Mouse (Mus musculus): ENCODE data around the gene Bace1.
"Not testable (repeated sequence)": the region's sequence is repeated elsewhere in the genome, so short reads cannot be mapped to it uniquely, and the experiment has no call there.

Gene Bace1

DNA sequence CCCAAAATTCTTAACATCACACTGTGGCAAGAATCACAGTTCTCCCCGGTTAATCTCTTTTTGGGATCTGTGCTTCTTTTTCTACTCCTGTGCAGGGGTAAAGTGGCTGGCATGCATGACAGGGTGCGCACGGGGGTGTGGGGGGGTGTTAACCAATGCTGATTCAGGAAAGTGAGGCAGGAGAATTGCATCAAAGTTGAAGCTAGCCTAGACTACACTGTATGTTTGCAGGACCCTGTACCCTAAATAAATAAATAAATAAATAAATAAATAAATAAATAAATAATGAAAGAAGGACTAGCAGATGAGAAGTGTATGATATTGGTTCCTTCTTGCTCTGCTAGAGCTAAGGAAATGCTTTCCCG, 329 bp upstream of the Bace1 start:
- CTCF ChIA-PET: no interaction called here

- CTCF ChIA-PET: interaction anchor here (0.5 kb wide), 1 partner anchor 322 kb away, joined by 3 read pairs; no protein-coding TSS in a partner anchor
Measured at GRCm38 (mm10) chr9:45839139-45839981, 980 bp downstream of the Bace1 start.

GRCm38 (mm10) chr9:45839982-45840300, 1.6 kb downstream of the Bace1 start:
- CTCF ChIA-PET: interaction anchor here (0.5 to 0.7 kb wide), 2 partner anchors 322 to 349 kb away, joined by 3 read pairs; no protein-coding TSS in a partner anchor

DNA sequence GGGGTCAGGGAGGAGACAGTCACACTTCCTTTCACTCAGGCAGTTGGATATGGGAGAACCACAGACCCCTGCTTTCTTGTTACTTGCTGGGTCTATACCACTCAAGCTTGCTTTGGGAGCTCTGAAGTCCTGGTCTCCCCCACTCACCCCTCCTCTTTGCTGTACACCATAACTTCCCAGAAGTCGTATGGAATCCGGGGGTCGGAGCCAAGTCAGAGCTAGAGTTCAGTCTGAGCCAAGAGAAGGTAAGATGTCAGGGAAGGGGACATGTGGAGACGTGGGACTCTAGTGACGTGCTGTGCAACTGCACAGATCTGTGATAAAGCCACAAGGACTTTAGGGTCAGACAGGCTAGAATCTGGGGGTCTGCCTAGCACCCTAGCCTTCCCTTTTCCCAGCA, 2.0 kb downstream of the Bace1 start:
- CTCF ChIA-PET: interaction anchor here (0.7 kb wide), 1 partner anchor 349 kb away, joined by 3 read pairs; no protein-coding TSS in a partner anchor

- CTCF ChIA-PET: no interaction called here
Measured at GRCm38 (mm10) chr9:45841458-45841857, 3.1 kb downstream of the Bace1 start.

- CTCF ChIA-PET: no interaction called here
Measured at GRCm38 (mm10) chr9:45843007-45843406, 4.6 kb downstream of the Bace1 start.

GRCm38 (mm10) chr9:45843780-45844179, 5.4 kb downstream of the Bace1 start:
- CTCF ChIA-PET: no interaction called here

GRCm38 (mm10) chr9:45845541-45845940, 7.2 kb downstream of the Bace1 start:
- CTCF ChIA-PET: no interaction called here

DNA sequence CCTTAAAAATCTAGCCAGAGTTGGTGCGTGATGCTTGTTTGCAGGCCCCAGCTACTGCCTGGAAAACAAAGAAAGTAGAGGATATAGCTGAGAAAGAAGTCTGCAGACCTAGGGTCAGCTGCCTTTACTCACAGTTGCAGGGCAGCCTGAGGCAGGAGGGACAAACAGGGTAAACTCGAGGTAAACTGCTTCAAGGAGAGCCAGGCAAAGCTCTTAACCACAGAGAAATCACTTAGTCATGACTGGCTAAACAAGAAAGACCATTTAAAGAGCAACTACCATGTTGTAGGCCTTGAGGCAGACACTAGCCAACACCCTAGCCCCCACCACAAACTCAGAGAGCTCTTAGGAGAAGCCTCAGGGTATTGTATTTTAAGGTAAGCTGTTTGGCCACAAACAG, 7.8 kb downstream of the Bace1 start:
- CTCF ChIA-PET: not testable (repeated sequence)

DNA sequence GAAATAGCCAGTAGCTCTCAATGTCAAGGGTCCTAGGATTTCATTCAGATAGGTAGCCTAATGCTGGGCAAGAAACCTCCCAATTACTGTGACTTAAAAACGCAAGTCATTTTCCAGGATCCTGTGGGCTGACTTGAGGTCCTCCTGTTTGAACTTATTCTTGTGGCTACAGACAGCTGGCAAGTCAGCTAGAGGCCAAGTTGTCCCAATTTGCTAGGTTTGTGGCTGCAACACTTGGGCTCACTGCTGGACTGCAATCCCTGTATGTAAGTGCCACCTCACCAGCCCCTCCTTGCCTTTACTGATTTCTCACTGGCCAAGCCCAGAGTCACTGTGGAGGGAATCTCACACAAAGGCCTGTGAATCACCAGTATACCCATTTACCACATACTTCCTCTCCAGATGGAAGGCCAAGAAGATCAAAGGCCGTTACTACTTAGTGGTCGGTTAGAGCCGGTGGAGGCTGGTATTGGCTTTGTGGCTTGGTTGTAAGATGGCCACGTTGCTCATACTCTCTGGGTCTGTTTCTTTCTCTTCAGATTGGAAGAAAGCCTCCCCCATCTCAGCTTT, 8.6 kb downstream of the Bace1 start:
- CTCF ChIA-PET: interaction anchor here (0.5 kb wide), 1 partner anchor 549 kb away, joined by 3 read pairs; no protein-coding TSS in a partner anchor

- CTCF ChIA-PET: no interaction called here
Measured at GRCm38 (mm10) chr9:45849528-45850408, 11.4 kb downstream of the Bace1 start.

- CTCF ChIA-PET: no interaction called here
Measured at GRCm38 (mm10) chr9:45850528-45851155, 12.3 kb downstream of the Bace1 start.

GRCm38 (mm10) chr9:45851330-45851729, 12.9 kb downstream of the Bace1 start:
- CTCF ChIA-PET: no interaction called here

- CTCF ChIA-PET: no interaction called here
Measured at GRCm38 (mm10) chr9:45851776-45852175, 13.4 kb downstream of the Bace1 start.

- CTCF ChIA-PET: no interaction called here
Measured at GRCm38 (mm10) chr9:45853695-45854094, 15.3 kb downstream of the Bace1 start.

DNA sequence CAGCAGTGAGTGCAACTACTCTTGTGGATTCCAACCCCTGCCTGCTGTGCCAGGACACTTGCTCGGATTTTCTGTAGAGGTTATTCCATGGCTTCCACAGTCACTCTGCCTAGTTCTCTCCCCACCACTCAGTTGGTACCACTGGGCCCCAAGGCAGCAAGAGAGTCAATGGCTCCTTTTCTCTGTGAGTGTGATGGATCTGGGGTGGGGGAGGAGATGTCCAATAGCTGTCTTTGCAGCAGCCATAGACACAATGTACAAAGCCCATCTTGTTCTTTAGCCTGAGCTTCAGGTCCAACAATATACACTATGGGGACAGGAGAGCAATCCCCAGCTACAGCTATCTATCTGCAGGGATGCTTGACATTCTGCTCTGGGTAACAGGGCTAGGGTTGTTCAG, 15.8 kb downstream of the Bace1 start:
- CTCF ChIA-PET: no interaction called here

DNA sequence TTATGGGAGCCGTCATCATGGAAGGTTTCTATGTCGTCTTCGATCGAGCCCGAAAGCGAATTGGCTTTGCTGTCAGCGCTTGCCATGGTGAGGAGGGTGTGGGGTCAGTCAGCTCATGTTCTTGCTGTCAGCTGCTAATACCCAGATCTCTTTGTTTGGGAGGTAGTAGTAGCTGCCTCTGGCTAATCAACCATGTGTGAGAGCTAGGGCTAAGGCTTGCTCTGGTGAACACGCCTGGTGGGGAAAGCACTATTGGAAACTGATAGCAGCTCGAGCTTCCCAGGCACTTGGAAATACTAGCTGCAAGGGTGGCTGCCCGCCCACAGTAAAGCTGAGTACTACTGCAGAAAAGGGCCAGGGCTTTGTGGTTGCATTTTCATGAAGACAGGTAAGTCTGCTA, 21.0 kb downstream of the Bace1 start:
- CTCF ChIA-PET: no interaction called here

GRCm38 (mm10) chr9:45861813-45862212, 23.4 kb downstream of the Bace1 start:
- CTCF ChIA-PET: interaction anchor here (0.6 kb wide), 1 partner anchor 47 kb away, joined by 3 read pairs; no protein-coding TSS in a partner anchor

DNA sequence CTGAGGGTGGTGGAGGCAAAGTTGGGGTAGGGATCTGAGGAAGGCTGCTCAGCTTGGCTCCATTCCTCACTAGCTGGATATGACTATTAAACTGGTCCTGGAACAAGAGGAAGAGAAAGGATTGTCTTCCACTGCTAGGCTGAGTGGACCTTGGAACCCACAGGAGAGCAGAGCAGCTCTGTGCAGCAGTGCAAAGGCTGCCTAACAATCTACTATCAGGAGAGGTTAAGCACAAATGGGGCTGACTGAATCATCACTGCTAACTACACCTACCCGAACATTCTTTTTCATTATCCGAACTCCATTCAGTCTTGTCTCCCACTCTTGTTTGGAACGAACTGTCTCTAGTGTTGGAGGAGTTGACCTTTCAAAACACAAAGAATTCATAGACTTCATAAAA, 30.8 kb downstream of the Bace1 start:
- CTCF ChIA-PET: no interaction called here

DNA sequence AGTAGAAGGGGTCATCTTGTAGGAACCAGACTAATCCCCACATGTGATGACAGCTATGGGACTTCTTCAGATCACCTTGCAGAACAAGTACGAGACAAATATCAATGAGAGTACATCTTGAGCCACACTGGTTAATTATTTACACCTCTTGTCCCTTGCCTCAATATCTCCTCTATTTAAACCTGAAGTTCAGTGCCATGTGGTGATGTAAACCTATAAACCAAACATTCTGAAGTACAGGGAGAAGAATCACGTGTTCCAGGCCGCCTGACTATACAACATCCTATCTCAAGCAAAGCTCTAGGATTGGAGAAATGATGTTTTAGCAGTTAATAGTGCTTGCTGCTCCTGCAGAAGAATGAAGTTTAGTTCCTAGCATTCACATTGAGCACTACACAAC, 31.9 kb downstream of the Bace1 start:
- CTCF ChIA-PET: no interaction called here

DNA sequence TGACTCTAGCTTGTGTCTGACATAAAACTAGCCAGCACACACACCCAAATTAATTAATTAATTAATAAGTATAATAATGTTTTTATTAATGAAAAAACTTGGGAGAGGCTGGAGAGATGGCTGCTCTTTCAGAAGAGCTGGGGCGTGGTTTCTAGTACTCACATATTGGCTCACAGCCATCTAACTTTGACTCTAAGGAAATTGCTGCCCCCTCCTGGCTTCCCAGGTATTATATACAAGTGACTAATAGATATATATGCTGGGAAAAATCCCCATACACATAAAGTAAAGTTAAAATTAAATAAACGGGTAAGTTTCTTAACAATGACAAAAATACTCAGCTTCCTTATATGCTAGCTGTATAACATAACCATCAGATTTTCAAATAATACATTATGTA, 39.5 kb downstream of the Bace1 start:
- CTCF ChIA-PET: no interaction called here

GRCm38 (mm10) chr9:45893681-45894080, 55.3 kb downstream of the Bace1 start:
- CTCF ChIA-PET: no interaction called here
